Mouse (Mus musculus) kidney, embryonic 15.5 days (tissue): ENCODE measurements around the gene Arhgef3. TPM values are rescaled to one million over a fixed set of nuclear protein-coding genes. Genes with fewer than 3 reads are reported as not detected.
A peak's percentile ranks its signal among the peaks of the same experiment; 100 is the strongest.

Source experiments
- ATAC-seq: fragments of 200-750 bp; cut with Nextera tagmentation; replicated peaks from 2 replicates; pipeline ENCODE4 v1.8.0; 2017; ENCODE audit warnings: moderate TSS enrichment; ENCODE audit not compliant: low FRiP score
- H3K27ac ChIP-seq: fragments of 300-500 bp; sonication (generic); 2 replicates; pipeline ENCODE4 v1.5.1; 2015; ENCODE audit warnings: mild to moderate bottlenecking, inconsistent platforms
- H3K27me3 ChIP-seq: fragments of 300-500 bp; sonication (generic); 2 replicates; pipeline ENCODE4 v1.6.1; 2015; ENCODE audit warnings: inconsistent platforms
- H3K36me3 ChIP-seq: fragments of 300-500 bp; sonication (generic); 2 replicates; pipeline ENCODE4 v1.6.1; 2015; ENCODE audit warnings: inconsistent platforms
- H3K4me1 ChIP-seq: fragments of 300-500 bp; sonication (generic); 2 replicates; pipeline ENCODE4 v1.6.1; 2015; ENCODE audit warnings: inconsistent platforms
- H3K4me2 ChIP-seq: fragments of 300-500 bp; sonication (generic); 2 replicates; pipeline ENCODE4 v1.6.1; 2015; ENCODE audit warnings: moderate library complexity, mild to moderate bottlenecking, inconsistent platforms
- H3K4me3 ChIP-seq: fragments of 300-500 bp; sonication (generic); replicated peaks from 2 replicates; pipeline ENCODE4 v1.5.1; 2015; ENCODE audit warnings: mild to moderate bottlenecking, inconsistent platforms
- H3K9ac ChIP-seq: fragments of 300-500 bp; sonication (generic); 2 replicates; pipeline ENCODE4 v1.6.1; 2015; ENCODE audit warnings: mild to moderate bottlenecking, inconsistent platforms
- H3K9me3 ChIP-seq: fragments of 300-500 bp; sonication (generic); replicated peaks from 2 replicates; pipeline ENCODE4 v1.6.1; 2016; ENCODE audit warnings: inconsistent platforms
- WGBS: fragments of 180-500 bp; shearing (Covaris S2); methylation state at CpG from one replicate; pipeline ENCODE4 v1.1.7; 2015; ENCODE audit warnings: mixed read lengths; 5-methylcytosine and 5-hydroxymethylcytosine counted together
- polyA plus RNA-seq: library from polyadenylated mRNA; unstranded; fragments of >200 nt; fragmentation: Nextera tagmentation; extraction: Ambion mirVana; gene quantifications from 2 replicates; pipeline ENCODE4 v1.2.1, GENCODE M21; 2015

The Arhgef3 gene
- polyA plus RNA-seq, 1 experiment from 2014 or later: 17.2 TPM

GRCm38 (mm10) chr14:27228288-27228687, 113.6 kb downstream of the Arhgef3 start:
- Histone ChIP-seq H3K9ac (no peak overlapping the region), H3K4me1 (peaks cover 32% of the 10 kb centered on the region), H3K27me3 (no peaks in the 10 kb centered on the region), H3K4me3 (no peak overlapping the region), H3K36me3 (no peaks in the 10 kb centered on the region), H3K9me3 (no peaks in the 10 kb centered on the region), H3K4me2 (no peak overlapping the region), H3K27ac (no peak overlapping the region)
- WGBS: 50% methylated on average over 2 of the region's 2 CpGs
- no peak for ATAC-seq

GRCm38 (mm10) chr14:27228941-27229371, 114.3 kb downstream of the Arhgef3 start:
- H3K36me3 ChIP-seq: no peaks in the 10 kb centered on the region
- H3K9me3 ChIP-seq: no peaks in the 10 kb centered on the region
- H3K9ac ChIP-seq: no peak overlapping the region
- WGBS: 66% methylated on average over 5 of the region's 5 CpGs
- H3K27me3 ChIP-seq: no peaks in the 10 kb centered on the region
- peaks cover 32% of the 10 kb centered on the region for H3K4me1 ChIP-seq
- H3K27ac ChIP-seq: 0 out of 2 replicates have a peak overlapping the region, but pooled peaks have one; percentile 84
- ATAC-seq: no peak
- no peak overlapping the region for H3K4me3 ChIP-seq
- no peak overlapping the region for H3K4me2 ChIP-seq

- ATAC-seq: peak; percentile 59
- Histone ChIP-seq H3K27ac (peak overlapping the region; percentile 84), H3K4me3 (no peak overlapping the region), H3K36me3 (no peaks in the 10 kb centered on the region), H3K4me1 (peaks cover 32% of the 10 kb centered on the region), H3K9me3 (no peaks in the 10 kb centered on the region), H3K27me3 (no peaks in the 10 kb centered on the region), H3K9ac (no peak overlapping the region), H3K4me2 (peak overlapping the region; percentile 38)
- WGBS: 18% methylated on average over 16 of the region's 16 CpGs
These were observed 114.9 kb downstream of the Arhgef3 start for GRCm38 (mm10) chr14:27229441-27230147.

GRCm38 (mm10) chr14:27230262-27231022, 115.7 kb downstream of the Arhgef3 start:
- no peaks in the 10 kb centered on the region for H3K9me3 ChIP-seq
- no peak overlapping the region for H3K4me3 ChIP-seq
- 11% methylated on average over 18 of the region's 18 CpGs for WGBS
- peaks cover 36% of the 10 kb centered on the region for H3K4me1 ChIP-seq
- H3K9ac ChIP-seq: peak overlapping the region; percentile 10; the same call in 1 of the 2 replicates
- H3K27ac ChIP-seq: peak overlapping the region; percentile 84
- H3K36me3 ChIP-seq: no peaks in the 10 kb centered on the region
- peak overlapping the region; percentile 38 for H3K4me2 ChIP-seq
- ATAC-seq: peak; percentile 85
- no peaks in the 10 kb centered on the region for H3K27me3 ChIP-seq

- no peaks in the 10 kb centered on the region for H3K9me3 ChIP-seq
- H3K36me3 ChIP-seq: no peaks in the 10 kb centered on the region
- WGBS: 76% methylated on average over 8 of the region's 8 CpGs
- ATAC-seq: no peak
- H3K4me2 ChIP-seq: no peak overlapping the region
- H3K27me3 ChIP-seq: no peaks in the 10 kb centered on the region
- H3K4me1 ChIP-seq: peaks cover 45% of the 10 kb centered on the region
- no peak overlapping the region for H3K4me3 ChIP-seq
- H3K27ac ChIP-seq: no peak overlapping the region
- no peak overlapping the region for H3K9ac ChIP-seq
These were observed 116.8 kb downstream of the Arhgef3 start for GRCm38 (mm10) chr14:27231506-27231905.

DNA sequence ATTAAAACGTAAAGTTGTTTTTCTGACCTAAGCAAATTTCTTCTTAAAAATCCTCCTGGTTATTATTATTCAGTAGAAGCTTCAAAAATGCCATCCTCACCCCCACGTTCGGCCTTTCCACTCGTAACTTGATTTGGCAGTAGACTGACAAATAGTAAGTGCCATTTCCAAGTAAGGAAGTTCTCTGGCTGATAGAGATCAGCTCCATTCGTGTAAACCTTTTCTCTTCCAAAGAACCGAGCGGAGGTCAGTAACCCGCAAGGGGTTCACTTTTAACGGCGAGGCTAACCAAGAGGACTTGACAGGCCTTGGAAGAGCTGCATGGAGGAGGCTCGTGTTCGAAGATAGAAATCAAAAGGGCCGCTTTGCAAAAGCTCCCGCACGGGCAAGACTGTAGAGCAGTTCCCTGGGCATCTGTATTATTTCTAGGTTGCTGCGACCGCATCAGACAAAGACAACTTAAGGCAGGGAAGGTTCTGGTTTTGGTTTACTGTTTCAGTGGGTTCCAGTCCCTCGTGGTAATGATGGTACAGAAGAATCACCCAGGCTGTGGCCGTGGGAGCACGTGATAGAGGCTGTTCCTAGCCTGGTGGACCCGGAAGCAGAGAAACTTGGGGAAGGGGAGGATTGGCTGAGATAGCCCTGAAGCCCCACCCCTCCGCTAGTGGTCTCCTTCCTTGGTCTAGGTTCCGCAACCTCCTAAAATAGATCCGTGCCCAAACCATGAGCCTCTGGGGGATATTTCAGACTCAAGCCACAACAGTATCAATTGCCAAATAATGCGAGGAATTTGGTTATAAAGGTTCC, 117.5 kb downstream of the Arhgef3 start:
- Histone ChIP-seq H3K4me2 (no peak overlapping the region), H3K4me1 (peaks cover 50% of the 10 kb centered on the region), H3K27ac (no peak overlapping the region), H3K27me3 (no peaks in the 10 kb centered on the region), H3K9ac (no peak overlapping the region), H3K4me3 (no peak overlapping the region), H3K9me3 (no peaks in the 10 kb centered on the region), H3K36me3 (no peaks in the 10 kb centered on the region)
- ATAC-seq: no peak
- WGBS: 78% methylated on average over 25 of the region's 25 CpGs

DNA sequence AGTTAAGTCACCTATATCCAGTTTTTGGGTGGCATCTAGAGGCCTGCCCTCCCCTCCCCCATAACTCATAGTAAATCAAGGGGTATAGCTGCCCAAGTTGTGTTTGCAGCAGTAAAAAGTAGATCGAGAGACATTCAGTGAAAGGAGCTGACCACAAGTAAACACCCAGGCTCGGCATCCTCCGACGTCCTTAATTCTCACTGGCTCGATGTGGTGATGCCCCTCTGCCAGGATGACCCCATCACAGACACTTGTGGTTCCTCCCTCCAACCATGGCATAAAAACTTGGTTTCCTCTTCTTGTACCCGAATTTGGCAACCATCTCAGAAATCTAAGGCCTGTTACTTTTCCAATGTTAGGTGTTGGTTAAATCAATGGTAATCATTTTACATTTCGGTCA, 118.4 kb downstream of the Arhgef3 start:
- Histone ChIP-seq H3K4me3 (no peak overlapping the region), H3K9ac (no peak overlapping the region), H3K9me3 (no peaks in the 10 kb centered on the region), H3K27me3 (no peaks in the 10 kb centered on the region), H3K4me2 (no peak overlapping the region), H3K36me3 (no peaks in the 10 kb centered on the region), H3K27ac (no peak overlapping the region), H3K4me1 (peaks cover 59% of the 10 kb centered on the region)
- ATAC-seq: no peak
- 75% methylated on average over 7 of the region's 7 CpGs for WGBS

DNA sequence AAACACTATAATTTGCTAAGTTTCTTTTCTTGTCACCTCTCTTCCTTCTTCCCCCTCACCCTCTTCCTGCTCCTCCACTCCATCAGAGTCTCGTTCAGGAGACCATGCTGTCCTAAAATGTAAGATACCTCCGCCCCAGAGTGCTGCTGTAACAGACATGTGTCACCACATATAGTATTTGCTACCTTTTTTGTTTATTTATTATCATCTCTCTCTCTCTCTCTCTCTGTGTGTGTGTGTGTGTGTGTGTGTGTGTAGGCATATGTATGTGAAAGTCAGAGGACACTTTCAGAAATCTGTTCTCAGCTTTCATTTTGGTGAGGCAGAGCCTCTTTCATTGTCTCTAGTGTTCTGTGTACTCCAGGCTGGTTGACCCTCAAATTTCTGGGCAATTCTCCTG, 119.0 kb downstream of the Arhgef3 start:
- H3K27me3 ChIP-seq: no peaks in the 10 kb centered on the region
- 88% methylated on average over 2 of the region's 2 CpGs for WGBS
- no peaks in the 10 kb centered on the region for H3K9me3 ChIP-seq
- no peaks in the 10 kb centered on the region for H3K36me3 ChIP-seq
- H3K4me2 ChIP-seq: no peak overlapping the region
- H3K9ac ChIP-seq: no peak overlapping the region
- H3K4me3 ChIP-seq: no peak overlapping the region
- H3K27ac ChIP-seq: no peak overlapping the region
- no peak for ATAC-seq
- peaks cover 58% of the 10 kb centered on the region for H3K4me1 ChIP-seq

DNA sequence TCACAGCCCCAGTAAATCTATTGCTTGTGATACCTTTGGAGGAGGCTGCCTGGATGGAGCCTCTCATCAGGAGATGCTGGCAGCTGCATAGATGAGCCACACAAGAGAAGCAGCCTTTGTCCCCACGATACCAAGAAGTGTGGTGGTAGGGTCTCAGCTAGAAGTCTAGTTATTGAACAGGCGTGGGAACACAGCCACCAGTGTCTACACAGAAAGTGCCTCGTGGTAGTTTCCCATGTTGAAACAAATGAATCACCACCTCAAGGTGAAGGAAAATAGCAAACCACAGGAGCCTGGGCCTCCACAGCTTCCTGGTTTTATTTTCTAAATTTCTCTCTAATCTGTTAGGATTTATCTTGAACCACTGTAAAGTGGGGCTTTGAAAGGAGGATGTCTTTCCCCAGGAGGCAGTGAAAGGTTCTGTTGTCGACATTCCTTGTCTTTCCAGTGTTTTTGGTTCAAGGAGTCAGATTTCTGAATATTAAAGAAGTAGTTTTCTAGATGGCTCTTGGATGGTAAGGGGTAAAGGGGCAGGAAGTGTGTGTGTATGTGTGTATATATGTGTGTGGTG, 119.7 kb downstream of the Arhgef3 start:
- H3K27me3 ChIP-seq: no peaks in the 10 kb centered on the region
- H3K9ac ChIP-seq: no peak overlapping the region
- no peaks in the 10 kb centered on the region for H3K36me3 ChIP-seq
- 77% methylated on average over 4 of the region's 4 CpGs for WGBS
- no peaks in the 10 kb centered on the region for H3K9me3 ChIP-seq
- no peak overlapping the region for H3K4me3 ChIP-seq
- H3K27ac ChIP-seq: no peak overlapping the region
- no peak for ATAC-seq
- H3K4me1 ChIP-seq: peaks cover 53% of the 10 kb centered on the region
- no peak overlapping the region for H3K4me2 ChIP-seq

DNA sequence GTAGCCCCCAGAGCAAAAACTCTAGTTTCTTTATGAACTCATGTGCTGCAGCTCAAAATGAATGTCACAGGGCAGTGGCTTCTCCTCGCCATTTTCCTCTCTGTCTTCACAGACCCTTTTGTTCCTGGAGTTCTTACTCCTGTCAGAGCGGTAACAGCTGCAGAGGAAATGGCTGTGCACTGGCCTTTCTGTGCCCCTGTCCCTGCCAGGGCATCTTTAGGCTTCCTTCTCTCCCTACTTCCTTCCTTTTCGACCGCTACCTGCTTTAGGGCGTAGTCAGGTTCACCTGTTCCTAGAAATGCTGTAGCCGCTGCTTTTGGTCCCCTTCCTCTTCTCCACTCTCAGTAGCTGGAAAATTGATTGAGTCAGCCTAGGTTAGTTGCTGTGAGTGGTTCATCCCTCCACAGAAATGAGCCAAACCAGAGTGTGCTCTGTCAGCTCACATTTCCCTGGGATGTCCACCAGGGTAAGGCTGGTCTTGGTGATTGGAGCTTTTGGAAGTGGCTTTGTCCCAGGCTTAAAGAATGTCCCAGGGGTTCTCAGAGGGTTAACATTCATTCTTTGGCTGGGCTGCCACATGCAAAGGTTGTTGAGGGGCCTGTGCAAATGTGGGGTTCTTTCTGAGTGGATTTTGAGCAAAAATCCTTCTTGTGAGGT, 121.3 kb downstream of the Arhgef3 start:
- no peak for ATAC-seq
- H3K36me3 ChIP-seq: no peaks in the 10 kb centered on the region
- H3K4me2 ChIP-seq: no peak overlapping the region
- peak overlapping the region; percentile 60 for H3K27ac ChIP-seq
- H3K9ac ChIP-seq: no peak overlapping the region
- peaks cover 36% of the 10 kb centered on the region for H3K4me1 ChIP-seq
- no peaks in the 10 kb centered on the region for H3K27me3 ChIP-seq
- 61% methylated on average over 6 of the region's 6 CpGs for WGBS
- no peaks in the 10 kb centered on the region for H3K9me3 ChIP-seq
- no peak overlapping the region for H3K4me3 ChIP-seq

GRCm38 (mm10) chr14:27237522-27238187, 123.0 kb downstream of the Arhgef3 start:
- Histone ChIP-seq H3K27ac (peak overlapping the region; percentile 65), H3K27me3 (no peaks in the 10 kb centered on the region), H3K9ac (0 out of 2 replicates have a peak overlapping the region, but pooled peaks have one; percentile 21), H3K36me3 (no peaks in the 10 kb centered on the region), H3K4me2 (peak overlapping the region; percentile 51), H3K4me3 (peak overlapping the region; percentile 31), H3K4me1 (peaks cover 36% of the 10 kb centered on the region), H3K9me3 (no peaks in the 10 kb centered on the region)
- 22% methylated on average over 12 of the region's 12 CpGs for WGBS
- ATAC-seq: peak; percentile 92
